Mouse (Mus musculus): ENCODE measurements around the gene Aqp2.
A peak's percentile ranks its signal among the peaks of the same experiment; 100 is the strongest.

The Aqp2 gene

GRCm38 (mm10) chr15:99618595-99618994 is 39.7 kb downstream of the Aqp2 start:
- DNase-seq (ENCODE audit: low spot score in 2 of 2) = no peak

GRCm38 (mm10) chr15:99619821-99620220 is 41.0 kb downstream of the Aqp2 start:
- no peak for DNase-seq (ENCODE audit: low spot score in 2 of 2)

DNA sequence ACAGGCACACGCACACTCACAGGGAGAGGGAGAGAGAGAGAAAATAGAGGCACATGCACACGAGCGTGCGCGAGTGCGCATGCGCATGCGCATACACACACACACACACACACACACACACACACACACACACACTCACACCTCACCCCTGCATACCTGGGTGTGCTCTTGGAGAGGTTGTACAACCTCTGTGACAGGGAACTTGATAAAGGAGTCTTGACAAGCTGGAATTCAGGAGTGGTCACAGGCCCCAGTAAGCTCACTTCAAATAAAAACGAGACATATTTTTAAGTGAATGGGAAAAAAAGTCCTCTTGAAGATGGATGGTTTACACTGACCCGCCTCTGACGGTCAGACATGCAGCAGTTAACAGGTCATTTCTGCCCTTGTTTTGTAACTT is 43.2 kb downstream of the Aqp2 start:
- DNase-seq (ENCODE audit: low spot score in 2 of 2) = no peak

GRCm38 (mm10) chr15:99631618-99632017 is 52.8 kb downstream of the Aqp2 start:
- DNase-seq (ENCODE audit: low spot score in 2 of 2) = peak in 1 of 2 experiments; percentile 53
